Mouse (Mus musculus): ENCODE data around the gene Pex10. TPM values are rescaled to one million over a fixed set of nuclear protein-coding genes. Genes with fewer than 3 reads are reported as not detected.
"Not testable (repeated sequence)": the region's sequence is repeated elsewhere in the genome, so short reads cannot be mapped to it uniquely, and the experiment has no call there.

The Pex10 gene
- total and polyA plus RNA-seq, 3 experiments: 9.2 to 21.9 (median 15.6) TPM

DNA sequence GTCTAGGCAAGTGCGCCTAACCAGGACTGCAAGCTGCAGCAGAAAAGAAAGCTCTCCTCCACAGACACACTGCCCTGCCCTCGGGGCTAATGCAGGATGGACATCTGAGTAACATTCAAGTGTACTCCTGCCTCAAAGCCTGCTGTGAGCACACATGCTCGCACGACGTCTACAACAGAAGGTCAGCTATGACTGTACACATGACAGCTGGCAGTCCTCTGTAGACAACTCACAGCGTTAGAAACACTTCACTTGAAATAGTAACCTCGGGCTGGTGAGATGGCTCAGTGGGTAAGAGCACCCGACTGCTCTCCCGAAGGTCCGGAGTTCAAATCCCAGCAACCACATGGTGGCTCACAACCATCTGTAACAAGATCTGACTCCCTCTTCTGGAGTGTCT lies 12.0 kb downstream of the Pex10 start:
- peaks cover 10 to 25% of the 10 kb centered on the region in 2 experiments for H3K4me1 ChIP-seq (ENCODE audit: control insufficient read depth in 1 of 2, insufficient read depth in 2 of 2)
- peaks cover 65 to 87% of the 10 kb centered on the region in 2 experiments for H3K36me3 ChIP-seq (replicated peaks in 1 of 2; ENCODE audit: control insufficient read depth in 1 of 2, insufficient read depth in 1 of 2, low read length in 1 of 2)
- dilution Hi-C loops (cut with MboI; ENCODE audit: extremely low pct_ligation_motif_present, extremely low pct_unique_long_range_greater_than_20kb, low sequenced_read_pairs); in situ Hi-C loops (cut with MboI; ENCODE audit: low pct_ligation_motif_present, low pct_unique_long_range_greater_than_20kb, low sequenced_read_pairs); H3K9me3 ChIP-seq (replicated peaks; ENCODE audit: low read length); H3K27me3 ChIP-seq (replicated peaks); H3K9ac ChIP-seq (ENCODE audit: insufficient read depth, low read depth); DNase-seq (ENCODE audit: extremely low read depth); H3K4me3 ChIP-seq (replicated peaks in 1 of 3; ENCODE audit: low read depth in 2 of 3, low read length in 2 of 3, poor library complexity in 1 of 3); H3K4me2 ChIP-seq (ENCODE audit: insufficient read depth, low read depth, poor library complexity, severe bottlenecking): not testable (repeated sequence)
- peak; percentile 75; the same call in 1 of the 2 replicates for TF ChIP-seq TBP (conservative IDR thresholded peaks at IDR 0.05; ENCODE audit: low read depth, low read length)
- peaks cover 52% of the 10 kb centered on the region for H3K79me2 ChIP-seq (replicated peaks; ENCODE audit: control insufficient read depth, extremely low read depth, insufficient read depth, poor library complexity, severe bottlenecking)
- H3K27ac ChIP-seq (ENCODE audit: insufficient read depth, low read depth): 0 out of 2 replicates have a peak overlapping the region, but pooled peaks have one; percentile 12

DNA sequence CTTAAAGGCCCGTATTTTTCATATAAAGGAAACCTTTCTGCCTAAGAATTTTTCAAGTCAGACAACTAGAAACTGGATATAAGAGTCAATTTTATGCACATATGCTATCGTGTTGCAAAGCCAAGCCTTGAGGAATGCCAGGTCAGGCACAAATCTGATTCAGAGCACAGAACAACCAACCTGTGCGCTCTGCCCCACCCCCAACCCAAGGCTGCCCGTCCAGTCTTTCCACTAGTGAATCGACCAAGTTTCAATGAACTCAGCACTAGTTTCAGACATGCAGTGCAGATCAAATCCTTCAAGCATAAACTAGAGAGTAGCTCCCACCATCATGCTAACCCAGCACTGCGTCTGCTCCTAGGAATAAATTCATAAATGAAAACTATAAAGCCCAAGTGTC lies 12.8 kb downstream of the Pex10 start:
- no peaks in the 10 kb centered on the region for H3K27me3 ChIP-seq (replicated peaks)
- no peak overlapping the region for H3K4me2 ChIP-seq (ENCODE audit: insufficient read depth, low read depth, poor library complexity, severe bottlenecking)
- dilution Hi-C loops (cut with MboI; ENCODE audit: extremely low pct_ligation_motif_present, extremely low pct_unique_long_range_greater_than_20kb, low sequenced_read_pairs): no loop called here
- no peaks in the 10 kb centered on the region for H3K9me3 ChIP-seq (replicated peaks; ENCODE audit: low read length)
- no peak overlapping the region for H3K4me3 ChIP-seq (replicated peaks in 1 of 3; ENCODE audit: low read depth in 2 of 3, low read length in 2 of 3, poor library complexity in 1 of 3)
- TF ChIP-seq TBP (conservative IDR thresholded peaks at IDR 0.05; ENCODE audit: low read depth, low read length) (no peak), GABPA (IDR thresholded peaks at IDR 0.05; ENCODE audit: insufficient replicate concordance, low read depth, low read length) (no peak), RAD21 (IDR thresholded peaks at IDR 0.05; ENCODE audit: low read depth, low read length) (no peak), TCF12 (IDR thresholded peaks at IDR 0.05; ENCODE audit: low read depth, low read length) (no peak), JUND (conservative IDR thresholded peaks at IDR 0.05; ENCODE audit: low read depth, low read length) (no peak), MAFK (IDR thresholded peaks at IDR 0.05; ENCODE audit: insufficient replicate concordance, low read length) (no peak), E2F4 (IDR thresholded peaks at IDR 0.05; ENCODE audit: insufficient replicate concordance, low read depth, low read length) (no peak), EP300 (IDR thresholded peaks at IDR 0.05; ENCODE audit: low read length) (no peak), POLR2A (IDR thresholded peaks at IDR 0.05; ENCODE audit: low read depth, low read length) (no peak), UBTF (IDR thresholded peaks at IDR 0.05; ENCODE audit: low read depth, low read length) (no peak), BHLHE40 (IDR thresholded peaks at IDR 0.05; ENCODE audit: low read depth, low read length) (no peak)
- H3K36me3 ChIP-seq (replicated peaks in 1 of 2; ENCODE audit: control insufficient read depth in 1 of 2, insufficient read depth in 1 of 2, low read length in 1 of 2): peaks cover 60 to 83% of the 10 kb centered on the region in 2 experiments
- H3K9ac ChIP-seq (ENCODE audit: insufficient read depth, low read depth): no peak overlapping the region
- peaks cover 13 to 33% of the 10 kb centered on the region in 2 experiments for H3K4me1 ChIP-seq (ENCODE audit: control insufficient read depth in 1 of 2, insufficient read depth in 2 of 2)
- no peak for DNase-seq (ENCODE audit: extremely low read depth)
- H3K79me2 ChIP-seq (replicated peaks; ENCODE audit: control insufficient read depth, extremely low read depth, insufficient read depth, poor library complexity, severe bottlenecking): peaks cover 60% of the 10 kb centered on the region
- in situ Hi-C loops (cut with MboI; ENCODE audit: low pct_ligation_motif_present, low pct_unique_long_range_greater_than_20kb, low sequenced_read_pairs): no loop called here
- no peak overlapping the region for H3K27ac ChIP-seq (ENCODE audit: insufficient read depth, low read depth)

GRCm38 (mm10) chr4:155083553-155083952 lies 16.7 kb downstream of the Pex10 start:
- DNase-seq (ENCODE audit: extremely low read depth): no peak
- Histone ChIP-seq H3K4me1 (ENCODE audit: control insufficient read depth in 1 of 2, insufficient read depth in 2 of 2) (peaks cover 22 to 48% of the 10 kb centered on the region in 2 experiments), H3K27me3 (replicated peaks) (no peaks in the 10 kb centered on the region), H3K4me3 (replicated peaks in 1 of 3; ENCODE audit: low read depth in 2 of 3, low read length in 2 of 3, poor library complexity in 1 of 3) (no peak overlapping the region), H3K9ac (ENCODE audit: insufficient read depth, low read depth) (no peak overlapping the region), H3K36me3 (replicated peaks in 1 of 2; ENCODE audit: control insufficient read depth in 1 of 2, insufficient read depth in 1 of 2, low read length in 1 of 2) (peaks cover 31 to 52% of the 10 kb centered on the region in 2 experiments), H3K9me3 (replicated peaks; ENCODE audit: low read length) (no peaks in the 10 kb centered on the region), H3K79me2 (replicated peaks; ENCODE audit: control insufficient read depth, extremely low read depth, insufficient read depth, poor library complexity, severe bottlenecking) (peaks cover 65% of the 10 kb centered on the region), H3K4me2 (ENCODE audit: insufficient read depth, low read depth, poor library complexity, severe bottlenecking) (peak overlapping the region; percentile 30; the same call in 1 of the 2 replicates), H3K27ac (ENCODE audit: insufficient read depth, low read depth) (no peak overlapping the region)
- in situ Hi-C loops (cut with MboI; ENCODE audit: low pct_ligation_motif_present, low pct_unique_long_range_greater_than_20kb, low sequenced_read_pairs) (no loop called here), dilution Hi-C loops (cut with MboI; ENCODE audit: extremely low pct_ligation_motif_present, extremely low pct_unique_long_range_greater_than_20kb, low sequenced_read_pairs) (no loop called here)
- TF ChIP-seq ZNF384 (IDR thresholded peaks at IDR 0.05; ENCODE audit: low read depth, low read length) (no peak), CTCF (conservative IDR thresholded peaks at IDR 0.05 in 1 of 2, IDR thresholded peaks at IDR 0.05 in 1 of 2; ENCODE audit: low read depth in 2 of 2, low read length in 2 of 2) (no peak), MYC (IDR thresholded peaks at IDR 0.05; ENCODE audit: low read depth, low read length) (no peak), MAZ (IDR thresholded peaks at IDR 0.05; ENCODE audit: low read depth, low read length) (no peak), SIN3A (IDR thresholded peaks at IDR 0.05; ENCODE audit: low read length) (no peak)
